Mouse (Mus musculus): Measurements from ENCODE around the gene Lim2.

- TF ChIP-seq CTCF (IDR thresholded peaks at IDR 0.05; ENCODE audit: borderline replicate concordance, insufficient read depth, low read depth, low read length) (no peak), POLR2A (IDR thresholded peaks at IDR 0.05; ENCODE audit: borderline replicate concordance, insufficient read depth, low read length) (no peak)
These were observed at the start of gene Lim2 for GRCm38 (mm10) chr7:43427406-43427805.
